Mouse (Mus musculus) lung, postnatal 0 days (tissue): ENCODE results near the gene Myo1g.

Source experiments
- CTCF ChIP-seq: IDR thresholded peaks from 2 replicates; pipeline ENCODE4 v1.5.1; 2016; ENCODE audit warnings: antibody characterized with exemption, mild to moderate bottlenecking
- EP300 ChIP-seq: IDR thresholded peaks from 2 replicates; pipeline ENCODE4 v1.6.1; 2016; ENCODE audit warnings: antibody characterized with exemption, mild to moderate bottlenecking, control low read depth

GRCm38 (mm10) chr11:6471493-6471892, 49.3 kb downstream of the Myo1g start:
- no peak for TF ChIP-seq CTCF
- TF ChIP-seq EP300, result no peak
